Mouse (Mus musculus) urinary bladder, adult 2 months (tissue): ENCODE results near the gene Skida1. TPM values are rescaled to one million over a fixed set of nuclear protein-coding genes. Genes with fewer than 3 reads are reported as not detected.

Source experiments
- DNase-seq: peaks from one replicate; pipeline ENCODE4 v3.0.0; 2022; ENCODE audit warnings: low spot score
- polyA plus RNA-seq: library from polyadenylated mRNA; depleted of rRNA; stranded (reverse); fragments of >200 nt; gene quantifications from 2 replicates; pipeline ENCODE4 v1.2.3, GENCODE M21; 2012; rRNA removed

Gene Skida1
- polyA plus RNA-seq, 1 experiment, result 3.4 TPM

- DNase-seq, result no peak
These were observed 33.3 kb downstream of the Skida1 start for GRCm38 (mm10) chr2:18015581-18015980.

- DNase-seq, result no peak
These were observed 36.0 kb downstream of the Skida1 start for GRCm38 (mm10) chr2:18012866-18013265.

DNA sequence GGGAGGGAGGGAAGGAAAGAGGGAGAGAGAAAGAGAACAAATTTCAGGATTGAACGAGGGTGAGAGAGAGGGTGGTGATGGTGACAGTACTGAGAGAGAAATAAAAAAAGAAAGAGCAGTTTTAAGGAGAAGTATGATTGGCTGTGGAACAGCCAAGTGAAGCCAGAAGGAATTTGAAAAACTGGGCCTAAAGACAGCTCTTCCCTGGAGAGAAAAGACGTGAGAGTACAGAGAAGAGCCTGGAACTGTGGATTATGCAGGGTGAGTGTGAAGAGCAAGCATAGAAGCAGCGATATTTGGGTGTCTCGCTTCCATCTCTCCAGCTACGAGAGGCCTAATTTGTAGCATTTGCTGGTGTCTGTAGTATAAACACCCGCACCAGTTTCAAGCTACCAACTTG is 37.6 kb downstream of the Skida1 start:
- no peak for DNase-seq

DNA sequence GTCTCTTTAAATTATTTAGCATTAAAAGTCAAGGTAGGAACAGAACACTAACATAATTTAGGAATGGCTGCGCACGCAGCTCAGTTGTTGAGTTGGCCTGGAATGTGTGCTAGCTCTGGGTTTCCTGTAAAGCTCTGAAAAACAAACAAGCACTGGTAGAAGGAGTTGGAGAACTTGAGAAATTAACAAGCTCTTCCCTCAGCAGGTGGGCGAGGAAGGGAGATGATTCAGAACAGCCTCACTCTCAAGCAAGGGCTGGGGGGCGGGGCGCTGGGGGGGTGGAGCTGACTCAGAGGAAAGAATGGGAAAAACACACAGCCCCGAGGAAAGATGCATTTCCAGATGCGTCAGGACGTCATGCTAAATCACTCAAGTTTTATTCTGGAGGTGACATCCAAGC is 43.7 kb downstream of the Skida1 start:
- no peak for DNase-seq

- no peak for DNase-seq
These were observed 44.6 kb downstream of the Skida1 start for GRCm38 (mm10) chr2:18004286-18004685.

- DNase-seq, result no peak
These were observed 46.5 kb downstream of the Skida1 start for GRCm38 (mm10) chr2:18002306-18002705.

GRCm38 (mm10) chr2:17996858-17997257 is 52.0 kb downstream of the Skida1 start, which contains the start of gene H2al2a:
Gene H2al2a (minus strand): TSS chr2:17996958.
- DNase-seq, result no peak

Other genes with a start within 250 kb of the Skida1 start
- gene H2al2a, start 52.1 kb downstream of the Skida1 start, polyA plus RNA-seq, result not detected in 2 replicates
- gene A930004D18Rik, start 11.3 kb downstream of the Skida1 start, polyA plus RNA-seq, result 3.6 and 3.9 TPM in 2 replicates
- 31.4 and 31.7 TPM in 2 replicates for gene Mllt10, start 6.2 kb upstream of the Skida1 start, polyA plus RNA-seq